Mouse (Mus musculus) kidney, postnatal 36 days (tissue): Measurements from ENCODE around the gene Fgfr2.
A peak's percentile ranks its signal among the peaks of the same experiment; 100 is the strongest.

ENCODE experiments used
- DNase-seq, 2 experiments: peaks; one replicate each; pipeline ENCODE4 v3.0.0; 2021 to 2022; ENCODE audit warnings: mixed read lengths in 2 of 2

Gene Fgfr2

DNA sequence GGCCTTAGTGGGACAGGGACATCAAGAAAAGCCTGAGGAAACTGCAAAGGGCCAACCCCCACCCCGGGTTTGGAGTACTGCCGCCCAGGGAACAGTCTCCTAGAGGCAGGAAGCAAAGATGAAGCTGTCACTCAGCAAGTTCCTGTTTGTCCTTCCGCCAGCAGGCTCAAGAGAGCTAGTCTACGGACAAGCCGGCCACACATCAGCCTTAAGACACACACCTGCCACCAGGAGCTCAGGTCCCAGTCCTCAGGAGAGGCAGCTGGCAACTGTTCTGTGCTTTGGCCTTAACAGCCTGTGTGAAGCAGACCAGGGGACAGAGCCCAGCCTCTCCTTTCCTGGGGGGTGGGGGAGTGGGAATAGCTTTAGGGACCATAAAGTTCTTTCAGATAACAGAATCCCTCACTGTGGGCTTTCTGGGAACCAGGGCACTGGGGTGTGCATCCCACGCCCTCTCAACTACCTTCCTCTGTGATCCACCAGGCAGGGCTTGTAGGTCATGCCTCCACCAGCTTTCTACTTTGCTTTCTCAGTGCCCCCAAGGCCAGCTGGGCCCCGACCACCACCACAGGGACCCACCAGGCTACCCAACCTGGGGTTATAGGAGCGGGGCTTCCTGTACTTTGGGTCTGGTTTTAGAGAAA is 409.5 kb downstream of the Fgfr2 start:
- DNase-seq, result peak; percentile 76 to 82

DNA sequence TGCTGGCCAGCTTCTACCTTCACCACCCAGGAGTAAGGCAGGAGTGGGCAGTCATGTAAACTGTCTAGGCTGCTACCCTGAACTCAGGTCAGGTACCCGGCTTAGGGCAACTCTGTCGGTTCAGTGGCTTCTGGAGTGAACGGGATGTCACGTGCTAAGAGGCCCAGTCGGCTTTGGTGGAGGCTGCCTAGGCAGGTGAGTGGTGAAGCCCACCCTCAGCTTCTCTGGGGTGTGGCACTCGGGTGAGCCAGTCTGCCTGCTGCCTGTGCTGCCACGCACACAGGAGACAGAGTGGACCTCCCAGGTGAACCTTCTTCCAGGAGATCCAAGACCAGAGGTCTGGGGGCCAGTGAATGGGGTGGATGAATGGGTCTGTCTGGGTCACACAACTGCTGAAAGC is 410.2 kb downstream of the Fgfr2 start:
- DNase-seq, result no peak

DNA sequence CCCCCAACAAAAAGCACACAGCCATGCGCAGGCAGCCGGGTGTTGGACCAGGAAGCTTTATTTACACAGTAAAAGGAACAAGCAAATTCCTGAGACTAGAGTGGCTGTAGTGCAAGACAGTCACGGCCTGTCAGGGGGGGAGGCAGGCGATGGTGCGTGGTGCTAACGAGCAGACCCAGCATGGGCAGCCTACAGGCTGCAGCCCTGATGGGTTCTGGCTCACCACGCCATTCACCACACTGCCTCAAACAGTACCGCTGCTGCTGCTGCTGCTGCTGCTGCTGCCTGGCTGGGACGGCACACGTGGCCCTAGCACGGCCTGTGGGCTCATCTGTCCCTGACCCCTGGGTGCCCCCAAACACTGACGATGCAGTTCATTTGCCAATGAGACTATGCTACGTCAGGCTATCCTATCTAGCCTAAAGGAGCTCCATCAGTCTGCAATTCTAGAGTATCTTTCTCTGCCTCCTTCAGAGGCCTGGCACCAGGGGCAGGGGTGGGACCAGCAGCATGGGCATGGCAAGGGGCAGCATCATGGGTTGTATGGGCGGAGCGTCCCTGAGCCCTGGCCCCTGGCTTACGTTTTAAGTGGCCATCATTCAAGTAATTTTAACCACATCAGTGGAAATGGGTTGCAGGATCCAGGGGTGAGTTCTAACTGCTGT is 411.0 kb downstream of the Fgfr2 start:
- no peak for DNase-seq

DNA sequence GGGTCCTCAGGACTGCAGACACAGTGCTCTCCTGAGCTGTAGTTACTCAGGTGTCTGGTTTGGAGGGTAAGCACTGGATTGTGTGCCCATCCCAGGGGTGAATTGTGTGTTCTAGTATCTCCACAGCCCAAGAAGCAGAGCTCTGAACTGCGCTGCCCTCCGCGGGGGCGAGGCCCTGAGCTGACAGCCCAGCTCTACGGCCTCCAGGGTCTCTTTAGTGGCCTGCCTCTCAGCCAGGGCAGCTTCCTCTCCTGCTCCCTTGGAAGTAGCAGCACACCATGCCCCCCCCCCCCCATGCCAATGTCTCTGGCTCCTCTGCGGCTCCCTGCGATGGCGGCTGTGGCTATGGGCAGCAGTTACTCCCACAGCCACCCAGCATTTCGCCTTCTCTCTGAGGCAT is 411.6 kb downstream of the Fgfr2 start:
- no peak for DNase-seq

DNA sequence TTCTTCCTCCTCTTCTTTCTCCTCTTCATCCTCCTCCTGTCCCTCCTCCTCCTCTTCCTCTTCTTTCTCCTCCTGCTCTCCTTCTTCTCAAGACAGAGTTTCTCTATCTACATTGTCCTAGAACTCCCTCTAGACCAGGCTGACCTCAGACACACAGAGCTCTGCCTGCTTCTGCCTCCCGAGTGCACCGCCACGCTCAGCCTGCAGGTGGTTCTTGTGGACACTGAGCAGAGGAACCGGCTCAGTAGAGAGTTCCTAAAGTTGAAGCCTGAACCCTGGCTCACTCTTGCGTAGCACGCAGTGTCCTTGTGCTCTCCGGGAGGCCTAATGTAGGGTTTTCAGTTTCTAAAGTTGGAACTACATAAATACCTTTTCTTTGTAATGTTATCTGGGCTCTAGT is 418.0 kb downstream of the Fgfr2 start:
- peak in 1 of 2 experiments; percentile 75 for DNase-seq

DNA sequence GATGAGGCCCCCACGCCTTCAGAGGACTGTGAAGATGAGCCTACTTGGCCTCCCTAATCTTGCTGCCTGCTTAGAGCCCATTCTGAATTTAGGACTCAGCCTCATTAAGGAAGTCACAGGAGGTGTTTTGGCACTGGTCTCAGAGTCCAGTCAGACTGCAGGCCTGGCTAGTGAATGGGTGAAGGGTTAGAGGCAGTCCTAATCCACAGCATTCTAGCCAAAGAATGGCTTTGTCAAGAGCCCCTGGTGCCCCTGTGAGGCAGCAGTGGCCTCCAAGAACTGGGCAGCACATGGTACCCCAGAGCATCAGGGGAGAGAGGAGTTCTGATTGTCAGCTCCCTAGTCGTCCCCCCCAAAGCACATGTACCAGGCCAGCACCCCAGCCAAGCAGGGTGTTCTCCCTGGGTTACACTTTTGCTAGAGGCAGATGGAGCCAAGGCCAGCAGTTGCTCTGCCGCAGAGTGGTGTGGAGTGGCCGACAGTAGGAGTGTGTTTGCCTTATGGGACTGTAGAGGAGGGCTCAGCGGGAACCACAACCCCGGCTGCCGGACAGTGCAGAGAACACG is 418.8 kb downstream of the Fgfr2 start:
- no peak for DNase-seq

DNA sequence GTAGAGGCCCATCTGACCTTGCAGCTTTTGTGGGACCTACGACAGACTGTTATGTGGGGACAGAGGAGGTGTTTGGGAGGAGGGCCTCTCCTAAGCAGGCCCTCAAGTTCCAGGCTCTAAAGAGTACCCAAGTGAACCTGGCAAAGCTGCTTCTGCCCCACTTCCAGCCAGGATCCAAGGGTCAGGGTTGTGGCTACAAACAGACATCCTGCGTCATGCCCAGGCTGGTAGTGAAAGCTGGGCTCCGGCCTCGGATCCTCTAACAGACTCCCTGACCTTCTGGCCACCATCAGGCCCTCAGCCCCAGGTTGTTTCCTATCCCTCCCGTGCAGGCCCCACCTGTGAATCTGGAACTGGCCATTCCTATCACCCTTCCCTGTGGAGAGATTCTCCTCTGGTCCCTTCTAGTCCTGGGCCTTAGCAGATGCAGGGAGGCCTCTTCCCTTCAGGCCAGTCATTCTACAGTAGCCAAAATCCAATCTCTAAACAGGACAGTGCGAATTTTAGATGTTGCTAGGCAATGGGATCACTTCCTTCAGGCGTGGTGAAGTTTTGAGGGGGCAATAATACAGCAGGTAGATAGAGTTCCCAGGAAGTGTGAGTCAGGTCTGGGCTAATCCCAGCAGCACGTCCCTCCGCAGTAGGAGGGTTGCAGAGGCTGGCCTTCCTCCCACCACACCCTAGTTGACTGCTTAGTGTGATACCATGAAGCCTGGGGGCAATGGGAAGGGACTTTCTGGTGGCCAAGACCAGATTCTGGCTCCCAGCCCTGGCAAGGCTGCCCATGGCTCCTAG is 419.4 kb downstream of the Fgfr2 start:
- peak in 1 of 2 experiments; percentile 39 for DNase-seq

DNA sequence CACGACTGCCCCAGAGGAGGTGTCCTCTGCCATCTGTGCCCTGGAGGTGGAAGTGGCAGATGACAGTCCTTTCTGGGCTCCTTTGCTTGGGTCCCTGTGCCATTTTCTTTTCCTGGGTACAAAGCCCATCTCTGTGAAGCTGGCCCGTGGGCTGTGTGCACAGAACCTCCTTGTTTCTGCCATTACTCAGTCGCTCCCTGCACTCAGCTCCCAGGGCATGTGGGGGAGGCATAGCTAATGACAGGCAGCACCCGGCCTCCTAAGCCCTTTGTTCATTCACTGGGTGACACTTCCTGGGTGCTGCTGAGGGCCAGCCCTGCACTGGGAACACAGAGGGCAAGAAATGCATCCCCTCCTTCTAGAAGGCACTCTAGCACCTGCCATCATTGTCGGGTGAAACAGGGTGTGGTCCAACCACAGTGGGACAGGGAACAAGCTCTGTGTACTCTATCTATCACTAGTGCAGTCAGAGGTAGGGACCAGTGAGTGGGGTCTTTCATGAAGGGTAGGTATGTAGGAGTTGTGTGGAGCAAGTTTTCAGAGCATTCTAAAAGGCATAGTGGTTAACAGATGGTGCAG is 420.6 kb downstream of the Fgfr2 start:
- no peak for DNase-seq

DNA sequence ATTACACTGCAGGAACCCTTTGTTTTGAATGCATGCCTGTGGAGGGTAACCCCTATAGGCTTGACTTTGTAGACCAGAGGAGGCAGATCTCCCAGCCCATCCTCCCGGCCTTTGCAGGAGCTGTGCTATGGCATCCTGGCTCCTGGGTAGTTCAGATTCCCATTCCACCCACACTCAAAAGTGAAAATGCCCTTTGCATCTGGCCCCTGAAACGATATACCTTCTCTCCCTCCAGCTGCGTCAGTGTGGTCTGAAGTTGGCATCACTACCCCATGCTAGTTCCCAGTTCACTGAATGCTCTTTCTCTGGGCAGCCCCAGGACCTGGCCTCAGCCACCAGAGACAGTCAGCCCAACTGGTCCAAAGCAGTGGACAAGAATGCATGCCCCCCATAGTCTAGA is 421.1 kb downstream of the Fgfr2 start:
- DNase-seq, result no peak

DNA sequence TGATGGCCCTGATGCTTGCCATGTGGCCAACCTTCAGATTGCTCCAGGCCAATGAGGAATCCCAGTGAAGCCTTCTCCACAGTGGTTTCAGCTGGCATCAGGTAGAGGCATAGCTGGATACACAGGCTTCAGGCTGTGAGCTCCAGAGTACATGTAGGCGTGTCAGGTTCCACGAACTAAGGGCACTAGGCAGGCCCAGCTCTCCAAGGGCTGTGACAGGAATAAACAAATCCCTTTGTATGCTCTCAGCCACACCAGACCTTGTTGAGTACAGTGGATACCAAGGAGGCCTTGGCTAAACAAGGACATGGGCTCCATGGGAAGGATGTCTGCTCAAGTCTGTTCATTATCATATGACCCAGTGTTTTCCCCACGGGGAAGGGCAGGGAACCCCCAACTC is 421.7 kb downstream of the Fgfr2 start:
- no peak for DNase-seq

DNA sequence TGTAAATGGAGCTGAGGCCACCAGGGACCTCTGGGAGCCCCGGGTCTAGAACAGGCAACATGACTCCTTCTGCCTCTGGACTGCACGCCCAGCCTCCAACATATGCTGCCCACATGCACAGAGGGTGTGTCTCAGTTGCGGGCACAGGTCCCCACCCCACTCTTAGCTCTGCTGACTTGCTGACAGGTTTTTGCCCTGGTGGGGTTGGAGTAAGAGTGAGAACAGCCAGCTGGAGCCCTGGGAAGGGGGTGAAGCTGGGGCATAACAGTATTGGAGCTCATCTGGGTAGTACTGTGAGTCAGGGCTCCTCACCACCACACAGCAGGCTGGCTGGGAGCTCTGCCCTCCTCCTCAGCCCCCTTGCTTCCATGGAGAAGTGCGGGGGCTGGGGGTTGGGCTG is 423.0 kb downstream of the Fgfr2 start:
- DNase-seq, result no peak

DNA sequence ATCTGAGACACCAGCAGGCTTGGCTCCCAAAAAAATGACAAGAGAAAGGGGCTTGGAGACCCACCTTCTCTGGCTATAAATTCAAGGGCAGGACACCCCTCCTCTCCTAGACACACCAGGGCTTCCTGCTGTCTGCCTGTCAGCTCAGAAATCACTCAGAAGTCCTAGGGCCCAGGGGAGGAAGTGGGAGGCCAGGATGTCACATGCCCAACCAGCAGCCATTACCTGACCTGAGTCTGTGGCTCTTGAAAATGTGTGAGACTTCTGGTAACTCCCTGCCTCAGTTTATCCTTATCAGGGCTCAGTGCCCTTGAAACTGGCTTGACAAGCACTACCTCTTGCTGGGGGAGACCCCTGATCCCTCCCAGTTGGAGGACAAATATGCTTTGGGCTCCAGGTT is 423.5 kb downstream of the Fgfr2 start:
- DNase-seq, result no peak

DNA sequence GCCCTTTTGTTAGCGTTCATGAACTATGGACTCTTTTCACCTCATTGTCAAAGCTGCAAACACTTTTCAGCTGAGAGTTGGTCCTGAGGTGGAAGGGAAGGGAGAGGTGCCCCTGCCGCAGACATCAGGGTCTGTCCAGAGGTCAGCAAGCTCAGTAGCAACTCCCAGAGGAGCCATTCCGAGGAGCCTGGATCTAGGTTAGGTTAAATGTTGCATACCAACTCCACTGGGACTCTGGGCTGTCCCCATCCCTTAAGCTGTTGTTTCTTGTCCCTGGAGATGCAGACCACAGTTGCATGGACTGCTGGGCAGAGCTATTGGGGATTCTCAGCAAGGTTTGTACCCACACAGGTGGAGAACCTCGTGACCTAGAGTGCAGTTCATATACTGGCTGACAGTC is 424.0 kb downstream of the Fgfr2 start:
- DNase-seq, result no peak

DNA sequence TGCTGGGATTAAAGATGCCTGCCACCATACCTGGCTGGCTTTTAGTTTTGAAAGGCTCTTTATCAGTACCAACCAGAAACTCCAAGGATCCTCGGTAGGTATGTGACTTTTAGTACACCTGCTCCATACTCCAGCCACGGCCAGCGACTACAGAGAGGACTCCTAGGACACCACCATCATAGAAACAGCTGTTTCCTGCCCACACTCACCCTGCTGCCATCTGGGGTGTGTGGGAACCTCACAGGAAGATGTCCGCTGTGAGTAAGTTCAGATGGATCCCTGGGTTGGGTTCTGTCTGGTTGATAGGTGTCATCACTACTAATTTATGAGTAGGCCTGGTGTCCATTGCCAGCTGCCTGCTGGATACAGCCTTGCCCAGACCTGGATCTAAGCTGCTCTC is 424.4 kb downstream of the Fgfr2 start:
- DNase-seq, result no peak

DNA sequence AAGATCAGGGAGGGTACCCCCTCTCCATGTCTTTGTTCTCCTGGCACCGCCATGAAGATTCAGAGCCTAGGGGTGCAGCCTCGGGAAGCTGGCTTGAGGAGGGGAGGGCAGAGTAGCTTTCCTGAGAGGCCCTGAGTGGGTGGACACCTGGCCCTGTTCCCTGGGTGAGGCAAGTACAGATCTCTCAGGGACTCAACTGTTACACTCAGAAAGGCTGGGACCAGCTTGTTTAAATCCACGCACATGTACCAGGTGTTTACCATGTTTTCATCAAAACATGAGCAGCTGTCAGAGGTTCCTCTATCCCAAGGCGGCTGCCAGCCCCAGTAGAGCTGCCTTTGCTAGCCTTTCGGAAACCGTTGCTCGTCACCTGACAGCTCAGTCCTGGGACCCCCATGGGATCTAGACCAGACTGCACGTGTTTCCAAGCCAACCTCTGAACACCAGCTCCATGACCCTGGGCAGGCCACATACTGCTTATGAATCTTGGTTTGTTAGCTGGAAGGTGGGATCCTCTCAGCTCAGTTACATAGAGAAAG is 425.8 kb downstream of the Fgfr2 start:
- DNase-seq, result no peak

DNA sequence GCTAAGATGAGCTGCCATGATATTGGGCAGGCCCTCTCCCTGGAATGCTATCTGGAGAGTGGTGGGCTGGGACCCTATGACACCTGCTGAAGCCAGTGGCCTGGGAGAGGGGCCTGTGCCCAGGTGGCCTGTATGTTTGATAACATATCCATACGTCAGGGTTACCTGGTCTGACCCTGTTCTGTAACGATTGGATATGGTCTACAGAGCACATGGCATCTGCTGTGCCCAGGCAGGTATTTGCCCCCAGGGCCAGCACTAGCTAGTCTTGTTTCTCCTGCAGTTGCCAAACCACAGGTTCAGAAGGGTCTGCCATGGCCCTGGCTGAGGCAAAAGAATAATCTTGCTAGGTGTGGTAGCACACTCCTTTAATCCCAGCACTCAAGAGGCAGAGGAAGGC is 429.6 kb downstream of the Fgfr2 start:
- peak; percentile 80 to 82 for DNase-seq

DNA sequence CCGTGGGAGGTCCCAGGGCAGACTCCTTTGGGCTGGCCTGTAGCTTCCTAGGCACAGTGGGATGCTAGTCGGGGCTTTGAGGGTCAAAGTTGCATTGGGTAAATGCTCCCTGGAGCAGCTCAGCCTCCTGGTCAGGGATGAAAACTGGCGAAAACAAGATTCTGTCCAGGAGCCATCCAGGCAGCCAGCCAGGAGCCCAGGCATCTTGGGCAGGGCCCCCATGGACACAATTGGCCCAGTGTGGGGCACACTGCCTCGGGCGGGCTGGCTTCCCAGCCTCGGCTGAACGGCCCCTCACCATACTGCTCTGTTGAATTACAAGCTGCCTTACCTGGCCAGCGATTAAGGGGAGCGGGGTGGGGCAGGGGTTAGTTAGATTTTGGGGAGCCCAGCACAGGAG is 430.4 kb downstream of the Fgfr2 start:
- peak; percentile 78 to 79 for DNase-seq

DNA sequence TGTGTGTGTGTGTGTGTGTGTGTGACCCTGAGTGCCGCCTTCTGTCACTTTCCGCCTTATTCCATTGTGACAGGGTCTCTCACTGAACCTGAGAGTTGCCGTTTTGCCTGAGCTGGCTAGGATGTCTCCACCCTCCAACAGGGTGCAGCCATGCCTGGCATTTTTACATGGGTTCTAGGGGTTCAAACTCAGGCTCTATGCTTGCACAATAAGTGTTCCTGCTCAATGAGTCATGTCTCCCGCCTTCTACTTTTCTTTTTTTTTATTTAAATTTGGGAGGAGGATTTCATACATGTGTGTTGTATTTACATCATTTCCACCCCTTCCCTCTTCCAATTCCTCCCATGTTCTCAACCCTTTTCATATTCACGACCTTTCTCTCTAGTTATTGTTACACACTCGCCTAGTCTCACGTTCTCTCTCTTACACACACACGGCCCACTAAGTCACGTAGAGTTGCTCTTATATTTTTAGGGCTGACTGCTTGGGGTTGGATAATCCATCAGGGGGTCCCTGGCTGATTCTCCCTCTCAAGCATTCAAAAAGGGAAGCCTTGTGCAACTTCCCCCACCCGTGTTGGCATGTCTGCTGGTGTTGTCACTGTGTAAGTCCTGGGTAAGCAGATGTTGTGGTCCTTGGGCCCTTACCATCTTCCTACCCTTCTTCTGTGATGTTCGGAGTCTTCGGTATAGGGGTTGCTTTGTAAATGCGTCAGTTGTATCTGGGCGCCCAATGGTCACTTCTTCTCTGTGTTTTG is 432.3 kb downstream of the Fgfr2 start:
- DNase-seq, result no peak

DNA sequence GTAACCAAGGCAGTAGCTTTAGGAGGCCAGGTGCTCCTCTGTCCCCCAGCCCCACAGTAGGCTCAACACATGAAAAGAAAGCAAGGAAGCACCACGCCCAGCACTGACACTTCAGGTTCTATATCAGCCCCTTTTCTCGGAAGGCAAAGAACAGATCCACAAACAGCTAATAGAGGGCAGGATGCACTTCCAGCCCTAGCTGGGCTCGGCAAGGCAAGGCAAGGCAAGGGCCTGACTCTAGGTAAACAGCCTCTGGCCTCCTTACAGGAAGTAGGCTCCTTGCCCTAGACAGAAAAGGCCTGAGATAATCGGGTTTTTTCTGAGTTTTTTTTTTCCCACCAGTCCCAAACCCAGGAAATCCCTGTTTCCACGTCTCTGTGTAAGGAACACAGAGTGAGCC is 433.4 kb downstream of the Fgfr2 start:
- no peak for DNase-seq

DNA sequence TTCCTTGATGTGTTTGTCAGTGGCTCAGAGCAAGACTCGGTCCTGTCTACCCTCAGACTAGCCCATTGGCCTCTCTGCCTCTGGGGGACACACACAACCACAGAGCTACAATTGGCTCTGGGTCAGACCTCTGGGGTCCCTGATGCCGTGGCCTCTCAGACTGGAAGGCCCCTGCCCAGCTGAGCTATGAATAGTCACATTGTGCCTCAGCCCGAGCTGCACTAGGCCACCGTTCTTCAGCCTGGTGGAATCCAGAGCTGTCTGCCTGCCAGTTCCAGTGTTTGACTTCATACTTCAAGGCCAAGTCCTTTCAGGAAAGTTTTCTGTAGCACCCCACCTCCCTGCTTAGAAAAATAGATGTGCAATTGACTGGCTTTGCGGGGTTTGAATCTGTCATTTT is 434.4 kb downstream of the Fgfr2 start:
- no peak for DNase-seq

DNA sequence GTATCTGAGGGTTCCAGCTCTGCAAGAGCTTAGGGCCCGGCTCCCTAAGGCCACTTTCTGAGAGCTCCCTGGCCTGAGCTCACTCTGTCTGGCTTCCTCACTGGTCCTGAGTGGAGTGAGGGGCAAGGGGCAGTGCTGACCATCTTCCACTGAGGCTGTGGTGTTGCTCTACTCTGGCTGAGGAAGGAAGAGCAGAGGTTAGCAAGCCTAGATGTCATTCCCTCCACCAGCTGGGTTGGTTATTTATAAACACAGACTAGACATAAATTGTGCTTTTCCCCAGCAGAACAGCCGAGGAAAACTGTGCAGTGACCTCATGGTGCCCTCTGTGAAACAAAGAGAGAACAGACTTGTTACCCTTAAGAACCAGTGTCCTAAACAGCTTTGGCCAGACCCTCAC is 435.3 kb downstream of the Fgfr2 start:
- peak in 1 of 2 experiments; percentile 30 for DNase-seq

DNA sequence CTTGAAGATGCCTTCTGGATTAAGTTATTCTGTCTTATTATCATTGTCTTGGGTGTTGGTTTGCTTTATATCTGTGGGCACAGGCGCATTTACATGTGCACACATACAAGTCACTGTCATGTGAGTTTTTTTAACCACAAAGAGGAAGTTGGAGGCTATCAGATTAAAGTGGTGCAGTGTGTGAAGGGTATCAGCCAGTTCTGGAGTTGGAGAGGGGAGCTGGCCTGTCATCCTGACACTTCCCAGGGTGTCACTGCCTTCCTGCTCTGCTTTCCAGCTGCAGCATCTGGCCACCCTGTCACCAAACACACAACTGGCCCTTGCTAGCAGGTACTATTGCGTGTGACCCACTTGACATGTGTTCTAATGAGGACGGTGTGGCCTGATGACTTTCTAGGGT is 436.6 kb downstream of the Fgfr2 start:
- no peak for DNase-seq
